Mouse (Mus musculus) MEL (cell line): ENCODE measurements around the gene Trir. TPM values are rescaled to one million over a fixed set of nuclear protein-coding genes. Genes with fewer than 3 reads are reported as not detected.
A peak's percentile ranks its signal among the peaks of the same experiment; 100 is the strongest.

Experiments
- DNase-seq: peaks from one replicate; pipeline ENCODE4 v3.0.0; 2011; ENCODE audit warnings: low read depth, low spot score
- H3K27ac ChIP-seq: 2 replicates; pipeline ENCODE4 v1.5.1; 2012; ENCODE audit warnings: low read depth, mild to moderate bottlenecking, control low read depth, low read length, moderate library complexity; ENCODE audit not compliant: control insufficient read depth
- H3K27me3 ChIP-seq, 2 experiments: fragments of 150-350 bp in 1 of 2; sonication (generic) in 1 of 2; 2 replicates each; pipeline ENCODE4 v1.6.1; 2012; ENCODE audit warnings: low read length in 2 of 2, mild to moderate bottlenecking in 2 of 2, improper control_type of control experiment in 1 of 2, moderate library complexity in 1 of 2; ENCODE audit not compliant: insufficient read depth in 2 of 2, control insufficient read depth in 1 of 2
- H3K36me3 ChIP-seq, 2 experiments: 2 replicates each; pipeline ENCODE4 v1.6.1; 2012 to 2014; ENCODE audit warnings: low read length in 2 of 2, improper control_type of control experiment in 1 of 2, inconsistent platforms in 1 of 2, mild to moderate bottlenecking in 1 of 2; ENCODE audit not compliant: insufficient read depth in 2 of 2, control insufficient read depth in 1 of 2
- H3K4me1 ChIP-seq, 2 experiments: fragments of 150-350 bp in 1 of 2; sonication (generic) in 1 of 2; 2 replicates each; pipeline ENCODE4 v1.6.1; 2012; ENCODE audit warnings: low read length in 2 of 2, improper control_type of control experiment in 1 of 2, mild to moderate bottlenecking in 1 of 2; ENCODE audit not compliant: insufficient read depth in 2 of 2, control insufficient read depth in 1 of 2
- H3K4me3 ChIP-seq, 2 experiments: fragments of 150-350 bp in 1 of 2; sonication (generic) in 1 of 2; 2 replicates each; pipeline ENCODE4 v1.5.1; 2012; ENCODE audit warnings: low read depth in 2 of 2, low read length in 2 of 2, mild to moderate bottlenecking in 2 of 2, moderate library complexity in 2 of 2, control low read depth in 1 of 2, improper control_type of control experiment in 1 of 2; ENCODE audit not compliant: control insufficient read depth in 1 of 2, insufficient read depth in 1 of 2
- H3K79me2 ChIP-seq: 2 replicates; pipeline ENCODE4 v1.6.1; 2012; ENCODE audit warnings: mild to moderate bottlenecking, low read length, moderate library complexity; ENCODE audit not compliant: control insufficient read depth, poor library complexity, insufficient read depth
- H3K9ac ChIP-seq: 2 replicates; pipeline ENCODE4 v1.6.1; 2012; ENCODE audit warnings: low read depth, mild to moderate bottlenecking, control low read depth, low read length, moderate library complexity; ENCODE audit not compliant: control insufficient read depth, poor library complexity, severe bottlenecking
- H3K9me3 ChIP-seq: fragments of 150-350 bp; sonication (generic); replicated peaks from 2 replicates; pipeline ENCODE4 v1.6.1; 2012; ENCODE audit warnings: mild to moderate bottlenecking, low read length, improper control_type of control experiment, moderate library complexity; ENCODE audit not compliant: insufficient read depth
- BHLHE40 ChIP-seq: IDR thresholded peaks from 2 replicates; pipeline ENCODE4 v1.6.1; 2012; ENCODE audit warnings: low read depth, mild to moderate bottlenecking, inconsistent platforms, low read length, improper control_type of control experiment, borderline replicate concordance
- CHD1 ChIP-seq: IDR thresholded peaks from 2 replicates; pipeline ENCODE4 v1.6.1; 2012; ENCODE audit warnings: low read depth, mild to moderate bottlenecking, inconsistent platforms, low read length, improper control_type of control experiment
- CTCF ChIP-seq, 3 experiments: IDR thresholded peaks in 2 of 3; conservative IDR thresholded peaks in 1 of 3; 2 replicates each; pipeline ENCODE4 v1.5.1; 2011 to 2012; ENCODE audit warnings: low read length in 3 of 3, low read depth in 2 of 3, mild to moderate bottlenecking in 2 of 3, improper control_type of control experiment in 1 of 3, inconsistent platforms in 1 of 3, mixed read lengths in 1 of 3, moderate library complexity in 1 of 3; ENCODE audit not compliant: control insufficient read depth in 1 of 3, insufficient read depth in 1 of 3, poor library complexity in 1 of 3, severe bottlenecking in 1 of 3
- ETS1 ChIP-seq: IDR thresholded peaks from 2 replicates; pipeline ENCODE4 v1.6.1; 2012; ENCODE audit warnings: low read depth, mild to moderate bottlenecking, inconsistent platforms, low read length, improper control_type of control experiment, moderate library complexity
- GATA1 ChIP-seq: IDR thresholded peaks from 2 replicates; pipeline ENCODE4 v1.6.1; 2011; ENCODE audit warnings: low read depth, low read length, improper control_type of control experiment
- HCFC1 ChIP-seq: IDR thresholded peaks from 2 replicates; pipeline ENCODE4 v1.6.1; 2012; ENCODE audit warnings: low read depth, mild to moderate bottlenecking, inconsistent platforms, low read length, improper control_type of control experiment, moderate library complexity
- JUND ChIP-seq: IDR thresholded peaks from 2 replicates; pipeline ENCODE4 v1.6.1; 2011; ENCODE audit warnings: low read depth, mild to moderate bottlenecking, improper control_type of control experiment, low read length
- KAT2A ChIP-seq: conservative IDR thresholded peaks from 2 replicates; pipeline ENCODE4 v1.6.1; 2012; ENCODE audit warnings: low read depth, low read length, improper control_type of control experiment, inconsistent platforms
- MAFK ChIP-seq: IDR thresholded peaks from 2 replicates; pipeline ENCODE4 v1.6.1; 2011; ENCODE audit warnings: low read depth, mild to moderate bottlenecking, low read length, improper control_type of control experiment, borderline replicate concordance
- MAX ChIP-seq: IDR thresholded peaks from 2 replicates; pipeline ENCODE4 v1.6.1; 2011; ENCODE audit warnings: low read length, improper control_type of control experiment
- MXI1 ChIP-seq: IDR thresholded peaks from 2 replicates; pipeline ENCODE4 v1.6.1; 2011; ENCODE audit warnings: mild to moderate bottlenecking, low read depth, low read length, improper control_type of control experiment
- NRF1 ChIP-seq: IDR thresholded peaks from 2 replicates; pipeline ENCODE4 v1.6.1; 2014; ENCODE audit warnings: low read depth, mild to moderate bottlenecking, inconsistent platforms, low read length, improper control_type of control experiment, moderate library complexity; ENCODE audit not compliant: poor library complexity, insufficient read depth, severe bottlenecking
- RAD21 ChIP-seq: IDR thresholded peaks from 2 replicates; pipeline ENCODE4 v1.6.1; 2011; ENCODE audit warnings: mild to moderate bottlenecking, low read depth, low read length, improper control_type of control experiment
- RCOR1 ChIP-seq: IDR thresholded peaks from 2 replicates; pipeline ENCODE4 v1.6.1; 2012; ENCODE audit warnings: low read depth, mild to moderate bottlenecking, inconsistent platforms, low read length, improper control_type of control experiment
- SIN3A ChIP-seq: IDR thresholded peaks from 2 replicates; pipeline ENCODE4 v1.6.1; 2012; ENCODE audit warnings: low read length, improper control_type of control experiment, inconsistent platforms
- SMC3 ChIP-seq: IDR thresholded peaks from 2 replicates; pipeline ENCODE4 v1.6.1; 2011; ENCODE audit warnings: low read depth, low read length, improper control_type of control experiment
- TAL1 ChIP-seq: IDR thresholded peaks from 2 replicates; pipeline ENCODE4 v1.6.1; 2012; ENCODE audit warnings: mild to moderate bottlenecking, inconsistent platforms, low read length, moderate library complexity, mixed read lengths
- USF1 ChIP-seq: IDR thresholded peaks from 2 replicates; pipeline ENCODE4 v1.6.1; 2014; ENCODE audit warnings: low read depth, mild to moderate bottlenecking, inconsistent platforms, low read length, improper control_type of control experiment, moderate library complexity
- USF2 ChIP-seq, 2 experiments: IDR thresholded peaks; 2 replicates each; pipeline ENCODE4 v1.6.1; 2011 to 2012; ENCODE audit warnings: improper control_type of control experiment in 2 of 2, low read length in 2 of 2, borderline replicate concordance in 1 of 2, inconsistent platforms in 1 of 2, low read depth in 1 of 2, mild to moderate bottlenecking in 1 of 2; ENCODE audit not compliant: insufficient read depth in 1 of 2
- ZC3H11A ChIP-seq: IDR thresholded peaks from 2 replicates; pipeline ENCODE4 v1.6.1; 2012; ENCODE audit warnings: low read depth, mild to moderate bottlenecking, inconsistent platforms, low read length, improper control_type of control experiment
- polyA plus RNA-seq, 2 experiments: library from polyadenylated mRNA; stranded (reverse) in 1 of 2; unstranded in 1 of 2; fragments of >175 nt in 1 of 2; fragments of >200 nt in 1 of 2; gene quantifications; 2 replicates each; pipeline versions ENCODE4 v1.2.1 to v1.2.4; 2012; ENCODE audit warnings: low replicate concordance in 2 of 2, low read depth in 1 of 2; ENCODE audit not compliant: insufficient read length in 2 of 2, insufficient read depth in 1 of 2, missing spikeins in 1 of 2
- total RNA-seq: library from RNA; depleted of rRNA; stranded (reverse); fragments of 300-350 nt; gene quantifications from 2 replicates; pipeline ENCODE4 v1.2.3, GENCODE M21; 2012

The Trir gene
- total and polyA plus RNA-seq, 3 experiments = 264 to 442 (median 283) TPM

- H3K36me3 ChIP-seq = peaks cover 0 to 20% of the 10 kb centered on the region in 2 experiments; a peak in 2 of 4 replicates
- H3K79me2 ChIP-seq = peaks cover 6% of the 10 kb centered on the region; the same call in 1 of the 2 replicates
- TF ChIP-seq NRF1 (no peak), TAL1 (peak; percentile 34; the same call in 1 of the 2 replicates)
- peak; percentile 49 for DNase-seq
- H3K27ac ChIP-seq = no peak overlapping the region
- peak overlapping the region; percentile 39 to 55 for H3K4me3 ChIP-seq
- H3K27me3 ChIP-seq = no peaks in the 10 kb centered on the region
- peak overlapping the region; percentile 87 for H3K9ac ChIP-seq
- H3K4me1 ChIP-seq = peaks cover 0 to 29% of the 10 kb centered on the region in 2 experiments; a peak in 3 of 4 replicates
- no peaks in the 10 kb centered on the region for H3K9me3 ChIP-seq
Observed at GRCm38 (mm10) chr8:84989311-84989731, 37.3 kb upstream of the Trir start.

- Histone ChIP-seq H3K27me3 (no peaks in the 10 kb centered on the region), H3K4me3 (peak overlapping the region; percentile 55 to 59), H3K9me3 (no peaks in the 10 kb centered on the region), H3K27ac (peak overlapping the region; percentile 68), H3K9ac (peak overlapping the region; percentile 87), H3K79me2 (peaks cover 6% of the 10 kb centered on the region; the same call in 1 of the 2 replicates), H3K4me1 (peaks cover 0 to 25% of the 10 kb centered on the region in 2 experiments; a peak in 3 of 4 replicates), H3K36me3 (peaks cover 0 to 16% of the 10 kb centered on the region in 2 experiments; a peak in 2 of 4 replicates)
- peak; percentile 95 for DNase-seq
- TF ChIP-seq GATA1 (no peak), RCOR1 (0 out of 2 replicates have a peak, but pooled peaks have one; percentile 23), KAT2A (no peak), SMC3 (peak; percentile 99), USF1 (no peak), RAD21 (peak; percentile 82), USF2 (IDR thresholded peaks at IDR 0.05; ENCODE audit: borderline replicate concordance in 1 of 2, insufficient read depth in 1 of 2, low read depth in 1 of 2, low read length in 2 of 2) (no peak), CHD1 (peak; percentile 76; the same call in 1 of the 2 replicates), HCFC1 (peak; percentile 31; the same call in 1 of the 2 replicates), MXI1 (0 out of 2 replicates have a peak, but pooled peaks have one; percentile 10), ZC3H11A (peak; percentile 98), CTCF (IDR thresholded peaks at IDR 0.05 in 2 of 3, conservative IDR thresholded peaks at IDR 0.05 in 1 of 3; ENCODE audit: control insufficient read depth in 1 of 3, insufficient read depth in 1 of 3, low read depth in 2 of 3, low read length in 3 of 3, poor library complexity in 1 of 3, severe bottlenecking in 1 of 3) (peak; percentile 60 to 99 (median 97); a peak in 5 of 6 replicates), JUND (no peak), ETS1 (peak; percentile 43; the same call in 1 of the 2 replicates), SIN3A (peak; percentile 52; the same call in 1 of the 2 replicates), MAFK (no peak), BHLHE40 (no peak), MAX (no peak)
Observed at GRCm38 (mm10) chr8:84989810-84990209, 36.8 kb upstream of the Trir start.
